Mouse (Mus musculus): ENCODE data around the gene Zgrf1. TPM values are rescaled to one million over a fixed set of nuclear protein-coding genes. Genes with fewer than 3 reads are reported as not detected.

Gene Zgrf1
- polyA plus RNA-seq, 1 experiment from 2014 or later: 13.8 TPM

GRCm38 (mm10) chr3:127529210-127529609 is 24.1 kb upstream of the Zgrf1 start:
- Histone ChIP-seq H3K4me3 (no peak overlapping the region), H3K36me3 (no peaks in the 10 kb centered on the region), H3K27me3 (no peaks in the 10 kb centered on the region), H3K27ac (no peak overlapping the region), H3K4me2 (replicated peaks) (no peak overlapping the region), H3K4me1 (no peaks in the 10 kb centered on the region), H3K9ac (no peak overlapping the region), H3K9me3 (no peaks in the 10 kb centered on the region)
- no peak for ATAC-seq (ENCODE audit: insufficient number of reproducible peaks, insufficient read depth, low FRiP score, low TSS enrichment)
- 90% methylated on average over 3 of the region's 3 CpGs for WGBS

- no peaks in the 10 kb centered on the region for H3K36me3 ChIP-seq
Observed at GRCm38 (mm10) chr3:127529824-127530223, 23.5 kb upstream of the Zgrf1 start.

GRCm38 (mm10) chr3:127530293-127530692 is 23.0 kb upstream of the Zgrf1 start:
- H3K36me3 ChIP-seq: no peaks in the 10 kb centered on the region
- no peak overlapping the region for H3K27ac ChIP-seq
- WGBS: 13% methylated on average over 4 of the region's 4 CpGs
- no peak overlapping the region for H3K4me3 ChIP-seq
- H3K9ac ChIP-seq: no peak overlapping the region
- no peaks in the 10 kb centered on the region for H3K27me3 ChIP-seq
- H3K4me2 ChIP-seq (replicated peaks): no peak overlapping the region
- H3K9me3 ChIP-seq: no peaks in the 10 kb centered on the region
- H3K4me1 ChIP-seq: no peaks in the 10 kb centered on the region
- no peak for ATAC-seq (ENCODE audit: insufficient number of reproducible peaks, insufficient read depth, low FRiP score, low TSS enrichment)

More at GRCm38 (mm10) chr3:127529824-127530223, 23.5 kb upstream of the Zgrf1 start:
- Histone ChIP-seq H3K9me3 (no peaks in the 10 kb centered on the region), H3K4me3 (no peak overlapping the region), H3K4me1 (no peaks in the 10 kb centered on the region), H3K27me3 (no peaks in the 10 kb centered on the region), H3K9ac (no peak overlapping the region), H3K27ac (no peak overlapping the region), H3K4me2 (replicated peaks) (no peak overlapping the region)
- no peak for ATAC-seq (ENCODE audit: insufficient number of reproducible peaks, insufficient read depth, low FRiP score, low TSS enrichment)
- WGBS: 78% methylated on average over 4 of the region's 4 CpGs

GRCm38 (mm10) chr3:127539193-127539592 is 14.1 kb upstream of the Zgrf1 start:
- H3K27ac ChIP-seq: no peak overlapping the region
- no peaks in the 10 kb centered on the region for H3K4me1 ChIP-seq
- no peak overlapping the region for H3K4me3 ChIP-seq
- ATAC-seq (ENCODE audit: insufficient number of reproducible peaks, insufficient read depth, low FRiP score, low TSS enrichment): no peak
- H3K9ac ChIP-seq: no peak overlapping the region
- H3K27me3 ChIP-seq: no peaks in the 10 kb centered on the region
- peaks cover 27% of the 10 kb centered on the region for H3K36me3 ChIP-seq
- no peak overlapping the region for H3K4me2 ChIP-seq (replicated peaks)
- 68% methylated on average over 6 of the region's 6 CpGs for WGBS
- no peaks in the 10 kb centered on the region for H3K9me3 ChIP-seq

- Histone ChIP-seq H3K27me3 (no peaks in the 10 kb centered on the region), H3K36me3 (peaks cover 45% of the 10 kb centered on the region), H3K4me2 (replicated peaks) (no peak overlapping the region), H3K4me1 (no peaks in the 10 kb centered on the region), H3K4me3 (no peak overlapping the region), H3K27ac (no peak overlapping the region), H3K9ac (no peak overlapping the region), H3K9me3 (no peaks in the 10 kb centered on the region)
- ATAC-seq (ENCODE audit: insufficient number of reproducible peaks, insufficient read depth, low FRiP score, low TSS enrichment): no peak
- 77% methylated on average over 4 of the region's 4 CpGs for WGBS
Observed at GRCm38 (mm10) chr3:127543976-127544375, 9.3 kb upstream of the Zgrf1 start.

GRCm38 (mm10) chr3:127544610-127545121 is 8.6 kb upstream of the Zgrf1 start:
- peaks cover 41% of the 10 kb centered on the region for H3K36me3 ChIP-seq
- H3K4me1 ChIP-seq: no peaks in the 10 kb centered on the region
- H3K4me2 ChIP-seq (replicated peaks): no peak overlapping the region
- no peak overlapping the region for H3K4me3 ChIP-seq
- no peaks in the 10 kb centered on the region for H3K9me3 ChIP-seq
- H3K27ac ChIP-seq: no peak overlapping the region
- no peaks in the 10 kb centered on the region for H3K27me3 ChIP-seq
- 35% methylated on average over 5 of the region's 5 CpGs for WGBS
- H3K9ac ChIP-seq: no peak overlapping the region
- ATAC-seq (ENCODE audit: insufficient number of reproducible peaks, insufficient read depth, low FRiP score, low TSS enrichment): no peak

- peaks cover 30% of the 10 kb centered on the region for H3K36me3 ChIP-seq
- H3K27me3 ChIP-seq: no peaks in the 10 kb centered on the region
- H3K4me1 ChIP-seq: peaks cover 5% of the 10 kb centered on the region; the same call in 1 of the 2 replicates
- no peak overlapping the region for H3K27ac ChIP-seq
- WGBS: 31% methylated on average over 5 of the region's 5 CpGs
- H3K9me3 ChIP-seq: no peaks in the 10 kb centered on the region
- H3K4me2 ChIP-seq (replicated peaks): no peak overlapping the region
- no peak for ATAC-seq (ENCODE audit: insufficient number of reproducible peaks, insufficient read depth, low FRiP score, low TSS enrichment)
- no peak overlapping the region for H3K4me3 ChIP-seq
- no peak overlapping the region for H3K9ac ChIP-seq
Observed at GRCm38 (mm10) chr3:127547882-127548281, 5.4 kb upstream of the Zgrf1 start.

GRCm38 (mm10) chr3:127552434-127552972 is 786 bp upstream of the Zgrf1 start:
- no peak for ATAC-seq (ENCODE audit: insufficient number of reproducible peaks, insufficient read depth, low FRiP score, low TSS enrichment)
- H3K4me1 ChIP-seq: peaks cover 11% of the 10 kb centered on the region; the same call in 1 of the 2 replicates
- peak overlapping the region; percentile 76 for H3K9ac ChIP-seq
- H3K36me3 ChIP-seq: peaks cover 7% of the 10 kb centered on the region; the same call in 1 of the 2 replicates
- 13% methylated on average over 10 of the region's 13 CpGs for WGBS
- peak overlapping the region; percentile 92; the same call in 1 of the 2 replicates for H3K27ac ChIP-seq
- H3K9me3 ChIP-seq: no peaks in the 10 kb centered on the region
- peak overlapping the region; percentile 80 for H3K4me3 ChIP-seq
- no peaks in the 10 kb centered on the region for H3K27me3 ChIP-seq
- H3K4me2 ChIP-seq (replicated peaks): peak overlapping the region; percentile 59

- H3K9me3 ChIP-seq: no peaks in the 10 kb centered on the region
- H3K27me3 ChIP-seq: no peaks in the 10 kb centered on the region
- peaks cover 11% of the 10 kb centered on the region; the same call in 1 of the 2 replicates for H3K4me1 ChIP-seq
- H3K4me2 ChIP-seq (replicated peaks): peak overlapping the region; percentile 69
- H3K4me3 ChIP-seq: peak overlapping the region; percentile 80
- ATAC-seq (ENCODE audit: insufficient number of reproducible peaks, insufficient read depth, low FRiP score, low TSS enrichment): no peak
- peak overlapping the region; percentile 67 for H3K9ac ChIP-seq
- 1% methylated on average over 4 of the region's 4 CpGs for WGBS
- H3K27ac ChIP-seq: no peak overlapping the region
- peaks cover 9% of the 10 kb centered on the region; the same call in 1 of the 2 replicates for H3K36me3 ChIP-seq
Observed at GRCm38 (mm10) chr3:127553720-127554043, 393 bp downstream of the Zgrf1 start.

GRCm38 (mm10) chr3:127554723-127555122 is 1.4 kb downstream of the Zgrf1 start:
- ATAC-seq (ENCODE audit: insufficient number of reproducible peaks, insufficient read depth, low FRiP score, low TSS enrichment): no peak
- H3K4me2 ChIP-seq (replicated peaks): peak overlapping the region; percentile 69
- no peaks in the 10 kb centered on the region for H3K9me3 ChIP-seq
- H3K27me3 ChIP-seq: no peaks in the 10 kb centered on the region
- H3K27ac ChIP-seq: no peak overlapping the region
- 60% methylated on average over 5 of the region's 5 CpGs for WGBS
- peak overlapping the region; percentile 80 for H3K4me3 ChIP-seq
- no peak overlapping the region for H3K9ac ChIP-seq
- H3K36me3 ChIP-seq: peaks cover 9% of the 10 kb centered on the region; the same call in 1 of the 2 replicates
- peaks cover 11% of the 10 kb centered on the region; the same call in 1 of the 2 replicates for H3K4me1 ChIP-seq

- no peak overlapping the region for H3K4me2 ChIP-seq (replicated peaks)
- H3K4me3 ChIP-seq: no peak overlapping the region
- no peak overlapping the region for H3K27ac ChIP-seq
- H3K4me1 ChIP-seq: peaks cover 7% of the 10 kb centered on the region; the same call in 1 of the 2 replicates
- ATAC-seq (ENCODE audit: insufficient number of reproducible peaks, insufficient read depth, low FRiP score, low TSS enrichment): no peak
- H3K36me3 ChIP-seq: peaks cover 25% of the 10 kb centered on the region
- H3K9ac ChIP-seq: no peak overlapping the region
- H3K27me3 ChIP-seq: no peaks in the 10 kb centered on the region
- no peaks in the 10 kb centered on the region for H3K9me3 ChIP-seq
Observed at GRCm38 (mm10) chr3:127558201-127558600, 4.9 kb downstream of the Zgrf1 start.

- no peak for ATAC-seq (ENCODE audit: insufficient number of reproducible peaks, insufficient read depth, low FRiP score, low TSS enrichment)
- H3K9me3 ChIP-seq: no peaks in the 10 kb centered on the region
- H3K4me3 ChIP-seq: no peak overlapping the region
- WGBS: 92% methylated on average over 4 of the region's 4 CpGs
- H3K4me2 ChIP-seq (replicated peaks): no peak overlapping the region
- no peaks in the 10 kb centered on the region for H3K27me3 ChIP-seq
- peaks cover 29% of the 10 kb centered on the region for H3K36me3 ChIP-seq
- no peak overlapping the region for H3K9ac ChIP-seq
- no peak overlapping the region for H3K27ac ChIP-seq
- H3K4me1 ChIP-seq: no peaks in the 10 kb centered on the region
Observed at GRCm38 (mm10) chr3:127562974-127563373, 9.7 kb downstream of the Zgrf1 start.

Measured in embryonic facial prominence, embryonic 12.5 days (tissue).